Mouse (Mus musculus) hindbrain, embryonic 14.5 days (tissue): Measurements from ENCODE around the gene Siah1b. TPM values are rescaled to one million over a fixed set of nuclear protein-coding genes. Genes with fewer than 3 reads are reported as not detected.

Experiments
- ATAC-seq: fragments of 200-750 bp; cut with Nextera tagmentation; 2 replicates; pipeline ENCODE4 v1.8.0; 2017; ENCODE audit warnings: moderate number of reproducible peaks, mild to moderate bottlenecking, moderate TSS enrichment, moderate library complexity; ENCODE audit not compliant: low FRiP score
- DNase-seq: peaks from one replicate; pipeline ENCODE4 v3.0.0-alpha.2; 2015; ENCODE audit warnings: low spot score
- H3K27ac ChIP-seq: fragments of 300-500 bp; sonication (generic); 2 replicates; pipeline ENCODE4 v1.5.1; 2014; ENCODE audit warnings: mild to moderate bottlenecking, moderate library complexity
- H3K27me3 ChIP-seq: fragments of 300-500 bp; sonication (generic); 2 replicates; pipeline ENCODE4 v1.6.1; 2014; ENCODE audit warnings: mild to moderate bottlenecking, low read length, mixed read lengths; ENCODE audit not compliant: control insufficient read depth, insufficient read depth
- H3K36me3 ChIP-seq: fragments of 300-500 bp; sonication (generic); replicated peaks from 2 replicates; pipeline ENCODE4 v1.6.1; 2014; ENCODE audit not compliant: control insufficient read depth, insufficient read depth
- H3K4me1 ChIP-seq: fragments of 300-500 bp; sonication (generic); replicated peaks from 2 replicates; pipeline ENCODE4 v1.6.1; 2014; ENCODE audit warnings: antibody characterized with exemption, low read length, mixed read lengths; ENCODE audit not compliant: control insufficient read depth, insufficient read depth
- H3K4me2 ChIP-seq: fragments of 300-500 bp; sonication (generic); replicated peaks from 2 replicates; pipeline ENCODE4 v1.6.1; 2014; ENCODE audit warnings: mild to moderate bottlenecking, moderate library complexity
- H3K4me3 ChIP-seq: fragments of 300-500 bp; sonication (generic); replicated peaks from 2 replicates; pipeline ENCODE4 v1.5.1; 2014; ENCODE audit warnings: mild to moderate bottlenecking, low read length
- H3K9ac ChIP-seq: fragments of 300-500 bp; sonication (generic); 2 replicates; pipeline ENCODE4 v1.6.1; 2014
- H3K9me3 ChIP-seq: fragments of 300-500 bp; sonication (generic); 2 replicates; pipeline ENCODE4 v1.6.1; 2016; ENCODE audit warnings: low read length; ENCODE audit not compliant: control insufficient read depth
- WGBS: fragments of 180-500 bp; shearing (Covaris S2); extraction: QIAGEN DNeasy Blood & Tissue Kit; methylation state at CpG from one replicate; pipeline ENCODE4 v1.1.7; 2014; 5-methylcytosine and 5-hydroxymethylcytosine counted together
- polyA plus RNA-seq: library from polyadenylated mRNA; unstranded; fragments of >200 nt; fragmentation: Nextera tagmentation; extraction: Ambion mirVana; gene quantifications from 2 replicates; pipeline ENCODE4 v1.2.1, GENCODE M21; 2014

Siah1b gene
- polyA plus RNA-seq, 1 experiment from 2014 or later, result 19.8 TPM

DNA sequence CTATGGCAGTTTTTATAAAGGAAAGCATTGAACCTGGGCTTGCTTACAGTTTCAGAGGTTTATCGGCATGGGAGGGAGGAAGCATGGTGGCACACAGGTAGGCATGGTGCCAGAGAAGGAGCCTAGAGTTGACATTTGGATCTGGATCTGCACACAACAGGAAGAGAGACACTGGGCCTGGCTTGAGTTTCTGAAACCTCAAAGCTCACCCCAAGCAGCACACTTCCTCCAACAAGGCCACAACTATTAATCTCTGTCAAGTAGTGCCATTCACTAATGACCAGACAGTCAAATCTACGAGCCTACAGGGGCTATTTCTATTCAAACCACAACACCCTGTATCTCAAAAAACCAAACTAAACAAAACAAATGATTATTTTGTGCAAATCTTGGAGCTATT is 29.6 kb downstream of the Siah1b start:
- 81% methylated on average over 2 of the region's 2 CpGs for WGBS
- ATAC-seq (no peak), DNase-seq (no peak)
- H3K4me1 ChIP-seq, result no peaks in the 10 kb centered on the region
- H3K27me3 ChIP-seq, result no peaks in the 10 kb centered on the region; the same call in 1 of the 2 replicates
- H3K27ac ChIP-seq, result no peak overlapping the region
- H3K4me2 ChIP-seq, result no peak overlapping the region
- no peak overlapping the region for H3K9ac ChIP-seq
- H3K4me3 ChIP-seq, result no peak overlapping the region
- no peaks in the 10 kb centered on the region for H3K36me3 ChIP-seq
- no peaks in the 10 kb centered on the region for H3K9me3 ChIP-seq

- H3K36me3 ChIP-seq, result no peaks in the 10 kb centered on the region
- 71% methylated on average over 13 of the region's 13 CpGs for WGBS
- no peaks in the 10 kb centered on the region for H3K9me3 ChIP-seq
- DNase-seq (no peak), ATAC-seq (no peak)
- no peak overlapping the region for H3K9ac ChIP-seq
- H3K4me3 ChIP-seq, result no peak overlapping the region
- no peaks in the 10 kb centered on the region for H3K27me3 ChIP-seq
- no peaks in the 10 kb centered on the region for H3K4me1 ChIP-seq
- no peak overlapping the region for H3K27ac ChIP-seq
- H3K4me2 ChIP-seq, result no peak overlapping the region
These were observed 34.2 kb downstream of the Siah1b start for GRCm38 (mm10) chrX:164042069-164042468.

DNA sequence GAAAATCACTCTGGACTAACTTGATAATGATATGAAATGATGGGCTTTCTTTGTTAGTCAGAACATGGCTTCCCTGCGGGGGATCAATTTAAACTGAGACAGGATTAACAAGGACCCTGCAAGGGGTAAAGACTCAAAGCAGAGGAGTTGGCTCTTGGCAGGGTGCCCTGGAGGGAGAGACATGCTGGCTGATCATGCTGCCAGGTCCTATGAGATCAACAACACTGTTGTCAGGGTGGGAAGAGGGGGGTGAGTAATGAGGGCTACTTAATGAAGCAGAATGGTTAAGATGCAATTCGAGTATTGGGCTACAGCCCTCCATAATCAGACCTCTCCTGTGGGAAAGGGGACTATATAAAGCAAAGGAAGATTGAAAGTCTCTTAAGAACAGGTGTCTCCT is 37.4 kb downstream of the Siah1b start:
- H3K4me2 ChIP-seq, result no peak overlapping the region
- H3K27me3 ChIP-seq, result no peaks in the 10 kb centered on the region
- H3K27ac ChIP-seq, result no peak overlapping the region
- no peaks in the 10 kb centered on the region for H3K36me3 ChIP-seq
- H3K9me3 ChIP-seq, result no peaks in the 10 kb centered on the region
- no peaks in the 10 kb centered on the region for H3K4me1 ChIP-seq
- ATAC-seq, result peak; percentile 68; the same call in 1 of the 2 replicates
- H3K9ac ChIP-seq, result no peak overlapping the region
- 46% methylated on average over 2 of the region's 2 CpGs for WGBS
- H3K4me3 ChIP-seq, result no peak overlapping the region
- DNase-seq, result peak; percentile 33

DNA sequence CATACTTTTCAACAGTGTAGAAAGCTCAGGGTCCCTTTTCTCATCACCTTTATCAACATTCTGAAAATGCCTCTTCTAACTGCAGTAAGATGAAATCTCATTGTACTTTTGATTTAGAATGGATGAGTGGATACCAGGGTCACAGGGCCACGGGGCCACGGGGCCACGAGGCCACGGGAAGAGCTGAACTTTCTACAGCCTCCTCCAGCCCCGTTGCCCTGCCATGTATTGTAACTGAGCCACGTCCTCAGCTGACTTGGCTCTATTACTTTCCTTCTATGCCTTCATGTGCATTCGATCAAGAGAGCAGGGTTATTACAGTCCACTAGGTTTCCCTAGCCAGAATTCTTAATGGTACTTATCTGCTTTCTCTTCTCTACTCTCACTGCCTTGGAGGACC is 40.4 kb downstream of the Siah1b start:
- no peak overlapping the region for H3K4me2 ChIP-seq
- H3K27ac ChIP-seq, result no peak overlapping the region
- no peaks in the 10 kb centered on the region for H3K4me1 ChIP-seq
- no peaks in the 10 kb centered on the region for H3K9me3 ChIP-seq
- no peak overlapping the region for H3K4me3 ChIP-seq
- no peaks in the 10 kb centered on the region for H3K36me3 ChIP-seq
- ATAC-seq (no peak), DNase-seq (no peak)
- H3K27me3 ChIP-seq, result no peaks in the 10 kb centered on the region
- no peak overlapping the region for H3K9ac ChIP-seq
- WGBS, result 87% methylated on average over 7 of the region's 7 CpGs

- no peaks in the 10 kb centered on the region for H3K27me3 ChIP-seq
- H3K4me3 ChIP-seq, result no peak overlapping the region
- ATAC-seq (no peak), DNase-seq (no peak)
- 83% methylated on average over 2 of the region's 2 CpGs for WGBS
- no peaks in the 10 kb centered on the region for H3K9me3 ChIP-seq
- H3K9ac ChIP-seq, result no peak overlapping the region
- no peak overlapping the region for H3K27ac ChIP-seq
- H3K4me2 ChIP-seq, result no peak overlapping the region
- H3K4me1 ChIP-seq, result no peaks in the 10 kb centered on the region
- H3K36me3 ChIP-seq, result no peaks in the 10 kb centered on the region
These were observed 40.9 kb downstream of the Siah1b start for GRCm38 (mm10) chrX:164035401-164035800.

GRCm38 (mm10) chrX:164032526-164032925 is 43.8 kb downstream of the Siah1b start:
- H3K4me3 ChIP-seq, result no peak overlapping the region
- H3K36me3 ChIP-seq, result no peaks in the 10 kb centered on the region
- ATAC-seq (no peak), DNase-seq (no peak)
- no peaks in the 10 kb centered on the region for H3K9me3 ChIP-seq
- no peak overlapping the region for H3K9ac ChIP-seq
- WGBS, result 84% methylated on average over 7 of the region's 7 CpGs
- no peak overlapping the region for H3K27ac ChIP-seq
- H3K4me1 ChIP-seq, result no peaks in the 10 kb centered on the region
- H3K27me3 ChIP-seq, result no peaks in the 10 kb centered on the region
- H3K4me2 ChIP-seq, result no peak overlapping the region

GRCm38 (mm10) chrX:164027607-164028289 is 48.5 kb downstream of the Siah1b start, which contains the start of gene Car5b:
Gene Car5b, minus strand, starts transcription at chrX:164027997.
- no peaks in the 10 kb centered on the region for H3K36me3 ChIP-seq
- H3K4me1 ChIP-seq, result no peaks in the 10 kb centered on the region
- H3K27ac ChIP-seq, result no peak within 1 kb of the TSS
- peaks cover 7% of the 10 kb centered on the region for H3K27me3 ChIP-seq
- no peak within 1 kb of the TSS for H3K9ac ChIP-seq
- ATAC-seq, result peak; percentile 84; the same call in 1 of the 2 replicates
- peak within 1 kb of the TSS; percentile 23 for H3K4me3 ChIP-seq
- H3K4me2 ChIP-seq, result peak within 1 kb of the TSS; percentile 50
- no peaks in the 10 kb centered on the region for H3K9me3 ChIP-seq
- 25% methylated on average over 21 of the region's 22 CpGs for WGBS
- DNase-seq, result peak; percentile 51

Other genes with a start within 250 kb of the Siah1b start
- gene Ap1s2, start 167.5 kb downstream of the Siah1b start, polyA plus RNA-seq, result 155 and 167 TPM in 2 replicates
- 49.8 and 49.9 TPM in 2 replicates for gene Zrsr2, start 117.8 kb downstream of the Siah1b start, polyA plus RNA-seq
- gene Car5b, start 48.5 kb downstream of the Siah1b start, polyA plus RNA-seq, result 0.95 and 1.1 TPM in 2 replicates
- 0.27 and 0.92 TPM in 2 replicates for gene Cltrn, start 12.3 kb upstream of the Siah1b start, polyA plus RNA-seq
- 0.36 and 0.42 TPM in 2 replicates for gene Ace2, start 62.8 kb upstream of the Siah1b start, polyA plus RNA-seq
- gene Bmx, start 181.7 kb upstream of the Siah1b start, polyA plus RNA-seq, result 0.50 and 0.59 TPM in 2 replicates
- 3.8 and 4.0 TPM in 2 replicates for gene Pir, start 192.9 kb upstream of the Siah1b start, polyA plus RNA-seq